Mouse (Mus musculus): Measurements from ENCODE around the gene Itpkb. TPM values are rescaled to one million over a fixed set of nuclear protein-coding genes. Genes with fewer than 3 reads are reported as not detected.

Gene Itpkb
- polyA plus RNA-seq, 1 experiment from 2014 or later = 17.6 TPM

- no peak for DNase-seq (ENCODE audit: low spot score)
Observed at GRCm38 (mm10) chr1:180391575-180391945, 61.3 kb downstream of the Itpkb start.

- DNase-seq (ENCODE audit: low spot score) = no peak
Observed at GRCm38 (mm10) chr1:180392137-180392798, 62.0 kb downstream of the Itpkb start.

GRCm38 (mm10) chr1:180393017-180393797, 62.9 kb downstream of the Itpkb start:
- DNase-seq (ENCODE audit: low spot score) = peak; percentile 70

- no peak for DNase-seq (ENCODE audit: low spot score)
Observed at GRCm38 (mm10) chr1:180393873-180394272, 63.6 kb downstream of the Itpkb start.

- no peak for DNase-seq (ENCODE audit: low spot score)
Observed at GRCm38 (mm10) chr1:180397734-180398133, 67.4 kb downstream of the Itpkb start.

GRCm38 (mm10) chr1:180398446-180398845, 68.2 kb downstream of the Itpkb start:
- no peak for DNase-seq (ENCODE audit: low spot score)

GRCm38 (mm10) chr1:180400691-180401455, 70.6 kb downstream of the Itpkb start:
- no peak for DNase-seq (ENCODE audit: low spot score)

GRCm38 (mm10) chr1:180401725-180402124, 71.4 kb downstream of the Itpkb start:
- DNase-seq (ENCODE audit: low spot score) = peak; percentile 83

GRCm38 (mm10) chr1:180402481-180403081, 72.3 kb downstream of the Itpkb start:
- DNase-seq (ENCODE audit: low spot score) = no peak

- no peak for DNase-seq (ENCODE audit: low spot score)
Observed at GRCm38 (mm10) chr1:180403357-180403693, 73.0 kb downstream of the Itpkb start.

GRCm38 (mm10) chr1:180403694-180404606, 73.7 kb downstream of the Itpkb start:
- DNase-seq (ENCODE audit: low spot score) = peak; percentile 79

- DNase-seq (ENCODE audit: low spot score) = no peak
Observed at GRCm38 (mm10) chr1:180404706-180405105, 74.4 kb downstream of the Itpkb start.

- no peak for DNase-seq (ENCODE audit: low spot score)
Observed at GRCm38 (mm10) chr1:180405576-180406335, 75.5 kb downstream of the Itpkb start.

- no peak for DNase-seq (ENCODE audit: low spot score)
Observed at GRCm38 (mm10) chr1:180406336-180407035, 76.2 kb downstream of the Itpkb start.

- DNase-seq (ENCODE audit: low spot score) = peak; percentile 84
Observed at GRCm38 (mm10) chr1:180407171-180407671, 76.9 kb downstream of the Itpkb start.

GRCm38 (mm10) chr1:180407727-180408719, 77.7 kb downstream of the Itpkb start:
- DNase-seq (ENCODE audit: low spot score) = no peak

- no peak for DNase-seq (ENCODE audit: low spot score)
Observed at GRCm38 (mm10) chr1:180408832-180409231, 78.5 kb downstream of the Itpkb start.

GRCm38 (mm10) chr1:180409771-180410170, 79.5 kb downstream of the Itpkb start:
- no peak for DNase-seq (ENCODE audit: low spot score)
